Mouse (Mus musculus) liver, adult (tissue): ENCODE results near the gene Stra6.

Experiments used
- GATA4 ChIP-seq: IDR thresholded peaks from 2 replicates; pipeline ENCODE4 v1.6.1; 2014; ENCODE audit warnings: mild to moderate bottlenecking, low read length; ENCODE audit not compliant: insufficient replicate concordance

Gene Stra6

GRCm38 (mm10) chr9:58156819-58157560, 93.4 kb downstream of the Stra6 start:
- no peak for TF ChIP-seq GATA4

GRCm38 (mm10) chr9:58157838-58158237, 94.2 kb downstream of the Stra6 start:
- no peak for TF ChIP-seq GATA4

DNA sequence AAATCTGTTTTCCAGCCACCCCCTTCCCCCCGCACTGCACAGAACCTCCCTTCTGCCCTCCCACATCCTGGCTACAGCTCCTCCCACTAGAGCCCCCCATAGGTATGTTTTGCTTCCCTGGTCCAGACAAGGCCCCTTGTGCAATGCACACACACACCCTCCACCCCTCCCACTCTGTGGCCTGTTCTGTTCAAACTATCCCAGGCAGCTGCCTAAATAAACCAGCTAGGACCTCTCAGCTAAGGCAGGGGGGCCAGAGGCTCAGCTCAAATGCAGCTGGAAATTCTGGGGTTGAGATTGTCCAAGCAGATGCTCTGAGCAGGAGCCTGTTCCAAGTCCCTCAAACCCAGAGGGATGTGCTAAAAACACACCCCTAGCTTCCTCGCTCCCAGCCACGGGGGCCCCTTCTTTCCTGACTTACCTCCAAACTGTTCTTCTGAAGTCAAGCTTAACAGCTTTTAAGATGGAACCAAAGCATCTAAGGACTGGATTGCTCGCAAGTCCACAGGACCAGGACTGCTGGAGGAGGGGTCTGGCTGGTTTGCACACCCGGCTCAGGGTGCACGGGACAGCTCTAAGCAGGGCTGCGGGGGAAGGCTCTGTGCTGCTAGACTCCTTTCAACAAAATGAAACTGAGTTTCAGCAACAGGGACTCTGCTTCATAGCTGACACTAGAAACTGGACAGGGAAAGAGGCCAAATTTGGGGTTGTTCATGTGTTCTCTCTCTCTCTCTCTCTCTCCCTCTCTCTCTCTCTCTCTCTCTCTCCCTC, 95.1 kb downstream of the Stra6 start:
- TF ChIP-seq GATA4, result no peak

- TF ChIP-seq GATA4, result no peak
These were observed 96.3 kb downstream of the Stra6 start for GRCm38 (mm10) chr9:58159855-58160254.

- no peak for TF ChIP-seq GATA4
These were observed 96.7 kb downstream of the Stra6 start for GRCm38 (mm10) chr9:58160315-58160714.

- no peak for TF ChIP-seq GATA4
These were observed 98.6 kb downstream of the Stra6 start for GRCm38 (mm10) chr9:58162173-58162572.

DNA sequence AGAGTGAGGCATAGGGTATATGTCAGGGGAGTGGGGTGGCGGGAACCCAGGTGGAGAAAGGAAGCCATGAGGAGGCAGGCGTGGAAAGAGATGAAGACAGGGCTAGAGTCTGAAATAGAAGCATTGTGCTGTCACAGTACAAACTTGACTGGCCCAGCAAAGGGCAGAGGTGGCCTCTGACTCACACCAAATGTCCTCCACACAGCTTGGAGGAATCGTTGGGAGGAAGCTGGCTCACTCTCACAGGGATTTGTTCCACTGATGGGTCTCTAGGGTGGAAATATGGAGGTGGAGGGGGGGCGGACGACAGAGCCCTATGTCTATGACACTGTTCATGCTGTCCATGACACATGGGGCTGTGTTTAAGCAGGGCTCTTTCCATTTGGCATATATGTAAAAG, 99.6 kb downstream of the Stra6 start:
- TF ChIP-seq GATA4, result no peak

DNA sequence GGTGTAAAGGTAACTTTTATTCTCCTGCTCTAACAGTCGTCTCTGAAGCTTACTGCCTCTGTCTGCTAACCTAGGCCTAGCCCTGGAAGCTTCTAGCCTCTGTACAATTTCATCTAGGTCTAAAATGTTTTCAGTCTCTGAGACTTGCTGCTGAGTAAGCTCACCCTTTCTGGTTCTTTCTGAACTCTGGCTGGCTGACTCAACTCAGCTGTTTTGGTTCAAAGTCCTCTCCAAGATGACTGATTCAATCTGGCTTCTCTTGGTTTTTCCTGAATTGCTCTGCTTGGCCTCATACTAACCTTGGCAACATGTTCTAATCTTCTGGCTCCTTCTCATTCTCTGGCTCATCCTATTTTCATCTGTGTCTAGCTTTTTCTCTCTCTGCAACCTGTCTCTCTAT, 102.2 kb downstream of the Stra6 start:
- TF ChIP-seq GATA4, result no peak

DNA sequence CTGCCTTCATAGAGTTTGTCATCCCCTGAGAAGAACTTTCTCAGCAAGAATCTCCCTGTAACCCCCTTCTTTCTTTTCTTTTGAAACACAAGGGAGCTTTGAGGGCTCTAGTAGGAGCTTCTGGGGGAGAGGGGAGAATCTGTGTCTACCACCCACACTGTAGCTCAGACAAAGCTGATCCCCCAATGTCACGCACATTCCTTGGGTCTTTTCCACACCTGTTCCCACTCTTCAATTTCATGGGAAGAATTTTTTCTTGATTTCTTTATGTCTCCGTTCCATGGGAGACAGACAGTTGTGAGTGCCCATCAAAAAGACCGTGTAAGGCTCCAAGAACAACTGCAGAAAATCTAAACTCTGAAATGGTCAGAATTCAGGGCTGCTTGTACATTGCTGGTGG, 105.3 kb downstream of the Stra6 start:
- TF ChIP-seq GATA4, result no peak

- no peak for TF ChIP-seq GATA4
These were observed 105.8 kb downstream of the Stra6 start for GRCm38 (mm10) chr9:58169426-58169825.

GRCm38 (mm10) chr9:58172863-58173262, 109.3 kb downstream of the Stra6 start:
- no peak for TF ChIP-seq GATA4

GRCm38 (mm10) chr9:58174818-58175251, 111.2 kb downstream of the Stra6 start:
- TF ChIP-seq GATA4, result no peak

DNA sequence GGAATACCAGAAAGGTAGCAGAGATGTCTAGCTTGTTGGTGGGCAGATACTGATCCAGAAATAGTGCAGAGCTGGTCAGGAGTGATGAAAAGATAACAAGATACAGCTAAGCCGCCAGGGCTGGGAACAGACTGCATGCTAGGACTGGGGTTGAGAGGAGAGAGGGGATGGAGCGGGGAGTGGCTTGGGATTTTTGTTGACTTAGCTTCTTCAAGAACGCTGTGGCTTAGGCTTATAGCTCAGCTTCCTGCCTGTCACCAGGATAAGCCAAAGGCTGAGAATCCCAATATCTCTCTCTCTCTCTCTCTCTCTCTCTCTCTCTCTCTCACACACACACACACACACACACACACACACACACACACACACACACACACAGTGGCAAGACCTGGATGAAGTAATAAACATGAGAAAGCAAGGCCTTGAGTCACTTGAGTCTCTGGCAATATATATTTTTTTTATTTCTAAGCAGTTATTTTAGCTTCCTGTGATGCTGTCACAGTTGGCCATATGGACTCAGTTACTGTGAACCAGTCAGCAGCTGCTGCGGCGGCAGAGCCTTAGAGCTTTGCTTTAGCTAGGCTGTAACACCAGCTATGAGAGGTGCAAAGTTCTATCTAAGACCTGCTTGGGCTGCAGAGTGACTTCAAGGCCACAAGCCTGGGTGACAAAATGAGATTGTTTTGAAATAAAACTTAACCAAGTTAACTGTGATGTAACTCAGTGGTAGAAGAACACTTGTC, 112.3 kb downstream of the Stra6 start:
- no peak for TF ChIP-seq GATA4

DNA sequence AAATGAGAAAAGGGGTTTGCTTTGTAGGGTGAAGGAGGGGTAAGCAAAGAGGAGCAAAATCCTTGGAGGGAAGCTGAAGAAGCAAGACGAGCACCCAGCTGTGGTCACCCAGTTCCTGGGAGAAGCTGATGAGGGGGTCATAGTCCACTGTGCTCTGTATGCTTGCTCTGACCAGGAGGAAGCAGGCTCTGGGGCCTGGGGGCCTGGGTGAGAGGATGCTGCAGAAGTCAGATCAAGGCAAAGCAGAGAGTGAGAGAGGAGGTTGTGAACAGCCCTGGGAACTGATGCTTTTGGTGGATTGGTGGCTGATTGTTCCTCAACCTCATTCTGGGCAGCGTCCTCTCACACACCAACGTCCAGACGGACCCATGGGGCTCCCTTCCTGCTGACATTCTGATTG, 113.6 kb downstream of the Stra6 start:
- no peak for TF ChIP-seq GATA4

GRCm38 (mm10) chr9:58179390-58179789, 115.8 kb downstream of the Stra6 start:
- no peak for TF ChIP-seq GATA4

DNA sequence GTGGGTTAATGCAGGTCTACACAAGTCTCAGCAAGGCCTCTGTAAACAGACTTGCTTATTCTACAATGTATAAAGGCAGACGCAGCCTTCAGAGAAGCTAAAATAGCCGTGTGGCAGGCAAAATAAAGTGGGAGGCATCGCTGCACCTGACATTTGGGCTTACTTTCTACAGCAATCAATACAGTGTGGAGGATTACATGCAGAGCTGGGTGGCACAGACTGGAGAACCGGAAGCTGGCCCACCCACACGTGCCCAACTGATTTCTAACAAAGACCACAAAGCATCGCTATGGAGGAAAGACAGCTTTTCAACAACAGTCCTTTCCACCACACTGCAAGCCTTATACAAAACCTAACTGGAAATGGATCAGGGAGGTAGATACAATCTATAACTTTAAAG, 120.9 kb downstream of the Stra6 start:
- no peak for TF ChIP-seq GATA4
